Mouse (Mus musculus) adrenal gland, adult 2 months (tissue): ENCODE results near the gene Slc35c2. TPM values are rescaled to one million over a fixed set of nuclear protein-coding genes. Genes with fewer than 3 reads are reported as not detected.
A peak's percentile ranks its signal among the peaks of the same experiment; 100 is the strongest.

Experiments used
- DNase-seq: peaks from one replicate; pipeline ENCODE4 v3.0.0; 2021
- long read RNA-seq: library from polyadenylated mRNA; stranded (forward); transcript quantifications from one replicate; pipeline ENCODE4 v2.0.0, GENCODE M21; 2021
- polyA plus RNA-seq: library from polyadenylated mRNA; depleted of rRNA; stranded (reverse); fragments of >200 nt; gene quantifications from 2 replicates; pipeline ENCODE4 v1.2.3, GENCODE M21; 2012; rRNA removed
- total RNA-seq, 2 experiments: library from RNA; stranded (reverse); gene quantifications; 2 replicates each; pipeline ENCODE4 v1.2.3; 2021

Gene Slc35c2
- total RNA-seq (10 to 100 TPM; 51.0 to 56.6 TPM), polyA plus RNA-seq (87.4 and 87.6 TPM in 2 replicates)
- long read RNA-seq, transcript Slc35c2-204 (10 exons, 2,008 nt): major isoform, 20 of 59 reads
- long read RNA-seq, partial matches to known transcripts: 10 of 59 reads
- long read RNA-seq, other reads (novel, unspliced or antisense): 25 of 59 reads

- DNase-seq: peak; percentile 96
Observed at GRCm38 (mm10) chr2:165287202-165287984, at the start of gene Slc35c2. Gene Slc35c2, minus strand, starts transcription at chr2:165287869.

DNA sequence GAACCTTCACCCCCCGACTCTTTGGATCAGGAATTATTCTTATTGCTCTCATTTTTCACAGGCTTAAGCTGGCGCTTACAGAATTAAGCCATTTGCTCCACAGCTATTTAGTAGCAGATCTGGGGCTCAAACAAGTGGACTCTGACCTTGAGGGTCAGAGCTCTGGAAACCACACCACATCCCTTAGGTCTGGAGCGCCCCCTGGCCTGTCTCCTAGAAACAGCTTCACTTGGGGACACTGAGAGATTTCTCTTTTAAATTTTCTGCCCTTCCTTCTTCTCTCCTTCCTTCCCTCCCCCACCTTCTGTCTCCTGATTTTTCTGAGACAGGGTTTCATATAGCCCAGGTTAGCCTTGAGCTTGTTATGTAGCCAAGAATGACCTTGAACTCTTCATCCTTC, 49.5 kb upstream of the Slc35c2 start:
- peak; percentile 64 for DNase-seq

- DNase-seq: no peak
Observed at GRCm38 (mm10) chr2:165332610-165333210, 45.0 kb upstream of the Slc35c2 start.

DNA sequence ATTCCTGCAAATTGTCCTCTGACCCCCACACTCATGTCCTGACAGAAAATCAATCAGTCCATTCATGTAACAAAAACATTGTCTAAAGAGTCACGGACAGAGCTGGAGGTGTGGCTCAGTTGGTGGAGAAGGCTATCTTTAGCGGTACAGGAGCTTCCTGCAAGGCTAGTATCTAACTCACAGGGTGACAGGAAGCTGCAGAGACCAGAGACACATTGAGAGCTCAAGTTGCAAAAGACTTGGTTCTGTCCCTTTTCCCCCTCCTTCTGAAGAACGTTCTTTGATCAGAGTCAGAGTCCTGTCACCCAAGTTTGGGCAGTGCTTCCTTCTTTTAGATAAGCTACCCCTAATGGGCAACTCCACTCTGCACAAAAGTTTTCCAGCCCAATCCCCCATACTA, 42.0 kb upstream of the Slc35c2 start:
- no peak for DNase-seq

DNA sequence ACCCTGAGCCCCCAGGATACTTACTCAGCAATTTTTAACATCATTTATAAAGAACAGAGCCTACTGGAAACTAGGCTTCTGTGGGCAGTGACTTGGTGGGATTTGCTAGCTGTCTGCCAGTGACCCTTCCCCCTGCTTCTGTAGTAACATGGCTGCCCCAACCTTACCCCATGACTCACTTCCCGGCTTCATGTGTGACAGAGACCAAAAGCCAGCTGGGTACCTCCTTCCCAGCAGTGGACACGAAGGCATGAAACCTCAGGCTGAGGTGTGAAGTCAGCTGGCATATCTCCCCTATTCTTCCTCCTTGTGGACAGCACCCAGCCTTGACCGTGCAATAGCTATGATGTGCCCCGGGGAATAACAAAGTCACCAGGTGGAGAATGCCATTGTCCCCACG, 41.1 kb upstream of the Slc35c2 start:
- no peak for DNase-seq

DNA sequence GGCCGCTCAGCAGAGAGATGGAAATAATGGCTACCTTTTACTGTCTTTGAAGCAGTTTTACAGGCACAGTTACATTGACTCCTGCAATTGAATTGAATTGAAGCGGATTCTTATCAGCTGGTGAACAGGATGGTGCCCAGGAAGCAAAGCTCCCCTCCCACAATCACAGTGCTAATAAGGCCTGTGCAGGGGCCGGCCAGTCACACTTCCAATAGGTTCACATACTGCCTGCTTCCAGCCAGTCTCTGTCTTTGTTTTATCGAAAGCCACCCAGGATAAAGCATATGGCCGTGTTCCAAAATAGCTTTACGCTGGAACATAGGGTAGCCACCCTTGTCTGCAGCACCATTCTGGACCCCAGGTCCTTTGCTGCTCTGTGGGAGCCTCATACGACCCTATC, 39.7 kb upstream of the Slc35c2 start:
- no peak for DNase-seq

DNA sequence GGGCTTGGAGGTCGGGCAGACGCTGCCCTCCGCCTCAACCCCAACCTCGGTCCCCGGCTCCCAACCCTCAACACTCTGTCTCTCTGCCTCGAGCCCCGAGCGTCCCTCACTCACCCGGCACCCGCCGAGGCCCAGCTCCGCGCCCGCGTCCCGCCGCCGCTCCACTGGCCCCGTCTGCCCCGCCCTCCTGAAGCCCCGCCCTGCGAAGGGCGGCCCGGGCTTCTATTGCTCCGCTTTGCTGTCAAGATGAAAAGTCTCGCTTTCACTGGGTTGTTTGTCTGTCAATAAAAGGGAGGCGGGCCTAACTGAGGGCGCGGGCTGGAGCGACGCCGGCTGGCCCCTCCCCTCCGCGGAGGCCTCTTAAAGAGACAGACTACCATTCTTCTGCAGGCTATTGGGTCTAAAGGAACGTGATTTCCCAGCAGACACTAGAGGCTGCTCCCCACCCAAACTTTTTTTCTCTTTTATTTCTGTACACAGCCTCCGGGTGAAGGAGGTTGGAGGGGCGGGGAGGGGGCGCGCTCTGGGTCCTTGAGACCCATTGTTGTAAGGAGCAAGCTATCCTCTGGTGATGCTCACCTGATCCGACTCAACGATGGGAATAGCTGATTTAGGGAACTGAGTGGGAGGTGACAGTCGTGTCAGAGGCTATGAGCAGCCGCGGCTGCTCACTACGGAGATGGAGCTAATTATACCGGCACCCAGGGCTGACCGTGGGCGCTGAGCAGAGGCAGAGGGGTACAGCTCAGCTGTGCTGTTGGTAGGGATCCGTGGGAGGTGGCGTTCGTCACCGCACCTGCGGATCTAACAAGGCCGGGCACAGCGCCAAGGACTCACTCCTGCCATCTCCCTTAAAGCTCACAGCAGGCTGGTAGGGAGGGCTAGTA, 38.9 kb upstream of the Slc35c2 start, which contains the start of gene Elmo2:
Gene Elmo2, minus strand, starts transcription at position 176 of the 887 bp plus-strand sequence.
- peak; percentile 98 for DNase-seq

DNA sequence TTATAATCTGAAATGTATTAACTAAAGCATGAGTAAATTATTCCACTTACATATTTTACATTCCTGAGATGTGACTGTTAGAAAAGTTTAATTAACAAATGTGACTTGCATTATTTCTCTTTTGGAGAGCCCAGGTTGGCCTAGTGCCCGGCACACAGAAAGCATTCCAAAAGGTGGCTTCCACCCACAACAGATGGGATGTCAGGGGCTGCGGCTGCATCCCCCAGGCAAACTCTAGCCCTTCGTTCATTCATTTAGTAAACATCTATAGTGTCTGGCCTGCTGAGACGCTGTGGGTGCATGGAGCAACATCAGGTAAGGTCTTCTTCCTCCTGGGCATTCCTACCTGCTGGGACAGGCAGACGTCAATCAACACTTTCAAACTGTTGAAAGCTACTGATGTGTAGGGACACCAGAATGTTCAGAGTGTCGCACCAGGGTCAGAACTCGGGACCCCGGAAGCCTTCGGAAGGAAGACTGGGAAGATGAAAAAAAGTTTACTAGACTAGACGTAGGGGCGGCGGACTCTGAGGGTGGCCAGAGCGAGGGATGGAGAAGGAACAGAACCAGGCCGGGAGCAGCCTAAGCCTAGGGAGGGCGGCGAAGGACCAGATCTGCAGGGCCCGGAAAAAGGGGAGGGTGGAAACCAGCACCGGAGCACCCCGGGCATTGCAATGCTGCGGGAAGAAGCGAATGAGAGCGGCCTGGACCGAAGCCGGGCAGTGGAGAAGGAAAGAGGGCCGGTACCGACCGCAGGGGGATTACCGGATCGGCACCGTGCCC, 38.0 kb upstream of the Slc35c2 start:
- DNase-seq: no peak

GRCm38 (mm10) chr2:165323928-165324327, 36.3 kb upstream of the Slc35c2 start:
- DNase-seq: no peak

GRCm38 (mm10) chr2:165323484-165323883, 35.8 kb upstream of the Slc35c2 start:
- DNase-seq: no peak

- no peak for DNase-seq
Observed at GRCm38 (mm10) chr2:165321981-165322735, 34.5 kb upstream of the Slc35c2 start.

GRCm38 (mm10) chr2:165321381-165321888, 33.8 kb upstream of the Slc35c2 start:
- DNase-seq: no peak

GRCm38 (mm10) chr2:165320531-165321150, 33.0 kb upstream of the Slc35c2 start:
- DNase-seq: peak; percentile 43

GRCm38 (mm10) chr2:165319503-165319902, 31.8 kb upstream of the Slc35c2 start:
- no peak for DNase-seq

GRCm38 (mm10) chr2:165318941-165319340, 31.3 kb upstream of the Slc35c2 start:
- DNase-seq: no peak

GRCm38 (mm10) chr2:165317621-165318263, 30.1 kb upstream of the Slc35c2 start:
- no peak for DNase-seq

DNA sequence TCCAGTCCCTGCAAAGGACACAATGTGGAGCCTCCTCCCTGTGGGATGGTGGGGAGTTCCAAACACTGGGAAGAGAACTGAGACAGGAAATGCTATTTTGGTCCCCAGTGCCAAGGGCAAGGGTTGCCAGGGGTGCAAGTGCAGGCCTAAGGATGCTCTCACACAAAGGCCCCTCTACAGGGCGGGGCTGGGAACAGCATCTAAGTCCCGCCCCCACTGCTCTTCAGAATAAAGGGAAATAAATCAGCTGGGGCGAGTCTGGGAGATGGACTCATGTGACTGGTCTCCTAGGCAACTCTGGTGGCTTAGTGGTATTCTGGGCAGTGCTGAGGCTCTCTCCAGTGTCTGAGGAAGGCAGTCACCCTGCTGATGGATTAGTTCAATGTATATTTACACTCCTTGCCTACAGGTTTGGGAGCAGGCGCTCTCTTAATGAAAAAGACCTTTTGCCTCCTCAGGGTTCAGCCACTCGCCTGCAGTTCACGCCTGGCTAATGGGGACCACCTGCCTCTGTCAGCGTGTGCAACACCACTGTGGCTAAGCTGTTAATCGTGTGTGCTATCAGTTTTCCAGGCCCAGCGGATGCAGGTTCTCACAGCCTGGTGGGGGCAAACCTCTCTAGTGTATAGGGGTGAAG, 29.3 kb upstream of the Slc35c2 start:
- peak; percentile 57 for DNase-seq

GRCm38 (mm10) chr2:165316204-165316603, 28.5 kb upstream of the Slc35c2 start:
- DNase-seq: no peak

GRCm38 (mm10) chr2:165314197-165314596, 26.5 kb upstream of the Slc35c2 start:
- DNase-seq: no peak
